Mouse (Mus musculus): ENCODE results near the gene Pcnx. TPM values are rescaled to one million over a fixed set of nuclear protein-coding genes. Genes with fewer than 3 reads are reported as not detected.

Gene Pcnx
- polyA plus RNA-seq, 1 experiment from 2014 or later, result 10.5 TPM

Other genes starting within 250 kb of the Pcnx start
- gene Ttc9, start 228.8 kb upstream of the Pcnx start, polyA plus RNA-seq (2015; fragmentation: Nextera tagmentation; extraction: Ambion mirVana), result 8.7 and 9.6 TPM in 2 replicates
- 8.8 TPM in 2 replicates for gene Map3k9, start 78.8 kb upstream of the Pcnx start, polyA plus RNA-seq (2015; fragmentation: Nextera tagmentation; extraction: Ambion mirVana)